Mouse (Mus musculus) macrophage (primary cell): ENCODE data around the gene Poldip2. TPM values are rescaled to one million over a fixed set of nuclear protein-coding genes. Genes with fewer than 3 reads are reported as not detected.

Experiments used
- H3K27ac ChIP-seq: fragments of 350-480 bp; formaldehyde crosslinking; 2 replicates; pipeline ENCODE4 v1.9.0; 2021
- H3K36me3 ChIP-seq: fragments of 350-480 bp; formaldehyde crosslinking; 2 replicates; pipeline ENCODE4 v1.9.0; 2021; ENCODE audit errors: inconsistent target
- H3K4me3 ChIP-seq: fragments of 350-480 bp; formaldehyde crosslinking; 2 replicates; pipeline ENCODE4 v1.9.0; 2021; ENCODE audit errors: inconsistent target
- H3K79me2 ChIP-seq: fragments of 350-480 bp; formaldehyde crosslinking; 2 replicates; pipeline ENCODE4 v1.9.0; 2021; ENCODE audit errors: inconsistent target
- WGBS: methylation state at CpG from one replicate; pipeline ENCODE4 v1.1.7; 2026; ENCODE audit warnings: inconsistent platforms; ENCODE audit not compliant: missing documents; 5-methylcytosine and 5-hydroxymethylcytosine counted together
- polyA plus RNA-seq: library from polyadenylated mRNA; stranded (reverse); fragments of 250-400 nt; gene quantifications from 3 replicates; pipeline ENCODE4 v1.2.4, GENCODE M21; 2018; ENCODE audit warnings: inconsistent platforms
- total RNA-seq, 78 experiments: library from RNA; depleted of rRNA; stranded (reverse); fragments of 250-400 nt; gene quantifications; 1 replicate in 9 of 78; 2 replicates in 24 of 78; 3 replicates in 43 of 78; 4 replicates in 2 of 78; pipeline ENCODE4 v1.2.4; 2018; ENCODE audit warnings: inconsistent platforms in 56 of 78

Gene Poldip2
- total RNA-seq (2018; cell fraction: chromatin; rRNA removed): 100 to 1,000 TPM in 1 of 26 experiments, 10 to 100 TPM in 24, 1 to 10 TPM in 1; 8.1 to 103 (median 39.8) TPM
- 10 to 100 TPM; 18.5 to 36.7 (median 29.7) TPM for total RNA-seq (2018; cell fraction: cytosol; rRNA removed)
- total RNA-seq (2018; cell fraction: nucleus; rRNA removed): 10 to 100 TPM; 12.7 to 68.8 (median 27.1) TPM
- 31.1 to 47.7 TPM (median 32.4 TPM) in 3 replicates for polyA plus RNA-seq

DNA sequence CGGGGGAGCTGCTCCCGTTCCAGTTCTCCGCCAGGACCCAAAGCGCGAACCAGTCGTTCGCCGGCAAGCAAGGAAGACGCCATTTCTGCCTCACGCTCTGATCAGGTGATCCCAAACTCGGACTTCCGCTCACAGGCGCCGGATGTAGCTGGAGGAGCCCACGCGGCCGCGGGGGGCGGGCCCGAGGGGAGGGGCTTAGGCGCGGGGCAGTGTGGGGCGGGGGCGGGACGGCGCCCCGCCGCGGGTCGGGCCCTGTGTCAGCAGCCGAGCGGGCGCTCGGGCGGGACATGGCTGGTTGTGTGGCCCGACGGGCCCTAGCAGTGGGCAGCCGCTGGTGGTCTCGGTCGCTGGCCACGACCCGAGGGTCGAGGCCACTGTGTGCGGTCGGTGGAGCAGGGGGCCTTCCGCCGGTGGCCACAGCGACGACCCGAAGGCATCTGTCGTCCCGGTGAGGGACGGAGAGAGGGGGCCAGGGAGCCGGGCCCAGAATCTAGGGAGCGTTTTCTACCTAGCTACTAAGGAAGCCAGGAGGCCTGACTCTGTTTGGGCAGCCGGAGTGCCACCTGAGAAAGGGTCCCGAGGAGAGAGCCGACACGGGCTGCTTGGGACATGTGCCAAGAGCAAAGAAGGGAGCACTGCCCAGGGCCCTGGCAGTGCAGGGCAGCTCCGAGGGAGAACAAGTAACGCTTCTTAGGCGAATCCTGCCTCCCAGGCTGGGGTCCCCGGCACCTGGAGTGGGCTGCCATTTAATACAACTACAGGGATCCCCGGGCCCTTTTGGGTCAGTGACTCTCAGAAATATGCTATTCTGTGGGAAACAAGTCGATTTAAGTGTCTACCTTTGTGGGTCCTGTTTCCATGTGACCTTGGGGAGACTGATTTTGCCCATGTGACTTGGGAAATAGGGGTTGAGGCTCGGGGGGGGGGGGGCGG lies at the start of gene Poldip2, which contains the start of gene Tmem199:
TSS of gene Poldip2 (plus strand) at position 169 of the 933 bp plus-strand sequence.
TSS of gene Tmem199 (minus strand) at position 148 of the 933 bp plus-strand sequence.
- 1% methylated on average over 57 of the region's 67 CpGs for WGBS
- peaks cover 21% of the 10 kb centered on the region for H3K79me2 ChIP-seq
- H3K27ac ChIP-seq: peak within 1 kb of the TSS; percentile 83
- peaks cover 40% of the 10 kb centered on the region for H3K36me3 ChIP-seq
- H3K4me3 ChIP-seq: peak within 1 kb of the TSS; percentile 94

DNA sequence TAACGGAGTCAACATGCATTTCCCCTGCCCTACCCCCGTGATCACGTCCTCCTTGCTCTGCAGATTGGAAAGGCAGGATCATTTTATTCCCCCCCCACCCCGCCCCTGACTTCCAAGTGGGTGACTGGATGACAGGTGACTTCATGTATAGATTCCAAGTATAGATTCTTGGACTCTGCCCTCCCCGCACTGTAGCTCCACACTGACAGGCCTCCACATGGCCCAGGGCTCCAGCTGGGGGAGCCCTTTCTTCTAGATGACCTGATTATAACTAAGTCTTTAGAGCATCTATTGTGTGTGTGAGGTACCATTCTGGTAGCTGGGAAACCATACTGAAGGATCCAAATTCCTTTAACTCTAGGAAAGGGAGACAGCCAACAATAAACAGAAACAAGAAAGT lies 49.3 kb upstream of the Poldip2 start:
- Histone ChIP-seq H3K27ac (no peak overlapping the region), H3K4me3 (no peak overlapping the region), H3K79me2 (no peaks in the 10 kb centered on the region), H3K36me3 (no peaks in the 10 kb centered on the region)
- WGBS: 89% methylated on average over 4 of the region's 5 CpGs

DNA sequence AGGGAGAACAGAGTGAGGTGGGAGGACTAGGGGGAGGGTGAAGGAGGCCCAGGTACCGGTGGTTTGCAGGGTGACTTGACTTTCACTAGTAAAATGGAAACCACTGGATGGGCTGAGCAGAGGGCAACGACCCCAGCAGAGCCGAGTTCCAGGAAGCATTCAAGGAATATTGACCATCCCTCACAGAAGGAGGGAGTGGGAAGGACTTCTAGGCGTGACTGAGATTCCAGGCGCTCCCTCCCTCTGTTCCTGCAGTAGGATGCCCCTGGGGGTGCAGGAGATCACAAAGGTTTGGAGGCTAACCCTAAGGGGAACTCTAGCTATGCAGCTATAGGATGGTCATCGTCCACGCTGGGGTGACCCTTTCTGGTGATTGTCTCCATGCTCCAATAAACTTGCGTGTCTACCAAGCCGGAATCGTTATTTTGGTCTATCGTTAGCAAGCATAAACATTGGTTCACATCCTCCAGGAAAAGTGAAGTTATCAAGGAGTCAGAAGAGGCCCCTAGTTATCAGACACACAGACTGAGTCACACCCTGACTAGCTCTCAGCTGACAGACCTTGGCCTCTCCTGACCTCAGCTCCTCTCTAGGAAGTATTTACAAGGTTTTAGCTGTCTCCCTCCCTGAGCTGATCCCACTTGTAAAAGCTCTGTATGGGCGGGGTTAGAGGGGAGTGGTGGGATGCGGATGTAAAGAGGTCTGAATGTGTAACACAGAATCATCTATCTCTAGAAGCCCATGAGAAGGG lies 48.5 kb upstream of the Poldip2 start:
- Histone ChIP-seq H3K4me3 (no peak overlapping the region), H3K36me3 (no peaks in the 10 kb centered on the region), H3K79me2 (no peaks in the 10 kb centered on the region), H3K27ac (no peak overlapping the region)
- 83% methylated on average over 13 of the region's 13 CpGs for WGBS

DNA sequence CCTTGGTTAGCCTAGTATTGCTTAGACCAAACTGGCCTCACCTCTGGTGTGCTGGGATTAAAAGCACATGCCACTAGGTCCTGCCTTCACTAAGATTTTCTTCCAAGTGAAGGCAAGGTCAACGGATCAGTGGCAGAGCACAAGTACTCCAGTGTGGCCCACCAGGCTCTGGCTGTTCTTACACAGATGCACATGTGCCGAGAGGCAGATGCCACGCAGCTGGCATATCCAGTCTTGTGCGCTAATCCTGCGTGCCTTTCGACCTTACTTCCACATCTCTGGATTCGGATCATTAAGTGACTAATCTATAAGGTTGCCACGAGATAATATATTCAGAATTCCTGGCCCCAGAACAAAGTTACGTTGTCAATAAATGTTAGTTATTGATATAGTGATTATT lies 46.9 kb upstream of the Poldip2 start:
- Histone ChIP-seq H3K79me2 (no peaks in the 10 kb centered on the region), H3K4me3 (no peak overlapping the region), H3K27ac (no peak overlapping the region), H3K36me3 (no peaks in the 10 kb centered on the region)
- 56% methylated on average over 9 of the region's 9 CpGs for WGBS

DNA sequence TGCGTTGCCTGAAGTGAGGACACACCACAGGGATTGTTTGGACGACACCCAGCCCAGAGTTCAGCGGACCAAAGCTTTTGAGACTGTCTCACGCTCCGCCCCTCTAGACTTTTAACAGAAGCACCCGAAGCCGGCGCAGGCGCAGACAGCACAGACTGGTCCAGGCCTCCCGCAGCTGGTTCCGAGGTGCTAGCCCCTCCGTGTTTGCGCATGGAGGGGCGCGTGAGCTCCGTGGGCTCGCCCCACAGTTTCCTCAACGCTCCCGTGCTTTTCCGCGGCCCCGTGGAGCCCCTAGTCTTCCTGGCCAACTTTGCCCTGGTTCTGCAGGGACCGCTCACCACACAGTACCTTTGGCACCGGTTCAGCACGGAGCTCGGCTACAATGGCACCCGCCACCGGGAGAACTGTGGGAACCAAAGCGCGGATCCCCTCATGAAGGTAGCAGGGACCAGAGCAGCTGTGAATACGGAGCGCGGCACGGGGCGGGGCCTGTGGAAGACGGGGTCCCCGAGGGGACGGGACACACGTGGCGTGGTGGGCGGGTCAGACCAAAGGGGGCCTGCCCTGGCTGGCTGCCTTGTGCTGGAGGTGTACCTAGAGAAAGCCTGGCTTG lies 46.3 kb upstream of the Poldip2 start, which contains the start of gene Slc46a1:
TSS of gene Slc46a1 (plus strand) at position 130 of the 613 bp plus-strand sequence.
- 1% methylated on average over 41 of the region's 41 CpGs for WGBS
- no peaks in the 10 kb centered on the region for H3K36me3 ChIP-seq
- H3K4me3 ChIP-seq: peak within 1 kb of the TSS; percentile 41
- no peaks in the 10 kb centered on the region for H3K79me2 ChIP-seq
- 0 out of 2 replicates have a peak within 1 kb of the TSS, but pooled peaks have one; percentile 12 for H3K27ac ChIP-seq

DNA sequence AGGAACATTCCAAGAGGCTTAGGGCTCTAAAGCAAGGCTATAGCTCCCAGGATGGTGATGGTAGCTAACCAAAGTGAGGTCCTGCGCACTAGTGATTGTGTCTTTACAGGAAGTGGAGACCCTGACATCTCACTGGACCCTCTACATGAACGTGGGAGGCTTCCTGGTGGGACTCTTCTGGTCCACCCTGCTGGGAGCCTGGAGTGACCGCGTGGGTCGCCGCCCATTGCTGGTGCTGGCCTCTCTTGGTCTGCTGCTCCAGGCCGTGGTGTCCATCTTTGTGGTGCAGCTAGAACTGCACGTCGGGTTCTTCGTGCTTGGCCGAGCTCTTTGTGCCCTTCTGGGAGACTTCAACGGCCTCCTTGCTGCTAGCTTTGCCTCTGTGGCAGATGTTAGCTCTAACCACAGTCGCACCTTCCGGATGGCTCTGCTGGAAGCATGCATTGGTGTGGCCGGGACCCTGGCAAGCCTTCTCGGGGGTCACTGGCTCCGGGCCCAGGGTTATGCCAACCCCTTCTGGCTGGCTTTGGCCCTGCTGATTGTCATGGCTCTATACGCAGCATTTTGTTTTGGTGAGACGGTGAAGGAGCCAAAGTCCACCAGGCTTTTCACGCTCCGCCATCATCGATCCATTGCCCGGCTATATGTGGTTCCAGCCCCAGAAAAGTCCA lies 45.6 kb upstream of the Poldip2 start:
- no peaks in the 10 kb centered on the region for H3K36me3 ChIP-seq
- no peak overlapping the region for H3K27ac ChIP-seq
- WGBS: 83% methylated on average over 23 of the region's 23 CpGs
- peak overlapping the region; percentile 41; the same call in 1 of the 2 replicates for H3K4me3 ChIP-seq
- no peaks in the 10 kb centered on the region for H3K79me2 ChIP-seq

DNA sequence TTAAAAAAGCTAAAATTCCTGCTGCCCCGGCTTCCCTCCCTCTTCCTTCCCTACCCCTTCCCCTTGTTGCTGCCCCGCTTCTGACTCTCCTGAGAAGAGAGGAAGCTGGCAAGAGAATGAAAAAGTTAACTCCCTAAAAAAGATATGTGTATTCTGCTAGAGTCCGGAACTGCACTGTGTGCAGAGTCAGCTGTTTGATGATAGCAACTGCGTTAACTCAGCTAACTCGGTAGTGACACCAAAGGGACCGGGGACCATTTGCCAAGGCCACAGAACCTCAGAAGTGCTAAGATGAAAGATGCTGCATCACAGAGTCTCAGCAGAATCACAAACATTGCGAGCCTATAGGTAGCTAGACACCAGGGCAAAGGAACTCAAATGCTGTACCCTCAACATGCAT lies 44.5 kb upstream of the Poldip2 start:
- H3K79me2 ChIP-seq: no peaks in the 10 kb centered on the region
- WGBS: 91% methylated on average over 6 of the region's 7 CpGs

DNA sequence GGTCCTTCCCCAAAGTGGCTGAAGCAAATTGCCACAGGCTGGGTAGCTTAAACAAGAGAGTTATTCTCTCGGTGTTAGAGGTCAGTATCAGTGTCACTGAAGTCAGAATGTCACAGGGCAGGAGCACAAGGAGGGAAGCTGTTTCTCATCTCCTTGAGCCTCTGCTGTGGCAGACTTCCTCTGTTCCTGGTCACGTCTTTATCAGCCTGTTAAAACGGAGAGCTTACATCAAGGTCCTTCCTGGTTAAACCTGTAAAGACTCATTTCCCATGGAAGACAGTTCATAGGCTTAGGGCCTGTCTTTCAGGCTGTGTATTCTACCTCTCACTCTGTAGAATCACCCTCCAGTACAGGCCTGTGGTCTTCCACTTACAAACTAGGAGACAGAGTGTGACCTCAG lies 44.1 kb upstream of the Poldip2 start:
- no peak overlapping the region for H3K4me3 ChIP-seq
- no peaks in the 10 kb centered on the region for H3K36me3 ChIP-seq
- no peak overlapping the region for H3K27ac ChIP-seq
- no peaks in the 10 kb centered on the region for H3K79me2 ChIP-seq
- WGBS: 71% methylated on average over 3 of the region's 3 CpGs

More for the DNA sequence above, 44.5 kb upstream of the Poldip2 start:
- Histone ChIP-seq H3K4me3 (no peak overlapping the region), H3K27ac (no peak overlapping the region), H3K36me3 (no peaks in the 10 kb centered on the region)

DNA sequence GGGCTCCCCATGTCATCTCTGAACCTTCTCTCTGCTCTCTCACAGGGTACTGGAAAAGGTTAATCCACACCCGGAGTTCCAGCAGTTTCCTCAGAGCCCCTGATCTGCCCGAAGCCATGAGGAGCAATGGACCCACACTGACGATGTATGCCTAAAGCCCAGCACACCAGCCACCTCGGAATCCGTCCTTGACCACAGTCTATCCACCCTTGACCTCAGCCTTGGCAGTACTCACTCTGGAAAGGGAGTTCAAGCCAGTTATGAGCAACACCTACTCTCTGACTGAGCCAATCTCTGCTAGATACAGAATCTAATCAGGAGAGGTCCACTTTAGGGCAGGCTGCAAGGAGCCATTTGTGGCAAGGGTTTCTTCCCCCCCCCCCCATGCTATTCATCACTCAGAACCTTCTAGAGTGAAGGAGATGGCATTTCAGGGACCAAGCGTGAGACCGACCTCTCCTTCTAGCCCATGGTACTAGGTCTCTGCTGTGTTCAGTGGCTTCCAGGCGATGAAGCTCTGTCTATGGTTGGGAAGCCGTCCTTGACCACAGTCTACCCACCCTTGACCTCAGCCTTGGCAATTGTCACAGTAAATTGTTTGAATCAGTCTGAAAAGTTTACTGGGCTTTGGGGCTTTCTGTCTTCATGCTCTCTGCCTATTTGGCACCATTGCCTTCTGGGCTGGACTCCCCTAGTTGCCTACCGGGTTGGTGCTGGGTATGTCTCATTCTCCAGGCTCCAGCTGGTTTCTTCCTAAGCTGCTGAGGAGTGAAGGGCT lies 40.5 kb upstream of the Poldip2 start:
- 91% methylated on average over 10 of the region's 10 CpGs for WGBS
- no peaks in the 10 kb centered on the region for H3K36me3 ChIP-seq

DNA sequence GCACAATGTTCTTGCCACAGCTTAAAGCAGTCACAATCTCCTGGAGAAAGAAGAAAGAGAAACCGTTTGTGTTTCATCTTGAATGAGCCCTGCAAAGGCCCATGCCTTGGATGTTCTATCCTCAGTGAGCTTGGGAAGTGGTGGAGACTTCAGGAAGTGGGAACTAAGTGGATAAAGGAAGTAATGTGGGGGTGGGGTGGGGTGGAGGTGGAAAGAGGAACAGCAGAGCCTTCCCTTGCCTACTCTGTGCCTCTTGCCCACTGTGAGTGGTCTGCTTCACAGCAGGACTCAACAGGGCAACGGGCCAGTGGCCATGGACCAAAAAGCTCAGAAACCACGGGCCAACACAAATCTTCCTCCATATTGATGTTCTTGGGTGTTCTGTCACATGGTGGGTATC lies 36.7 kb upstream of the Poldip2 start:
- WGBS: 21% methylated on average over 3 of the region's 3 CpGs
- H3K4me3 ChIP-seq: no peak overlapping the region
- no peaks in the 10 kb centered on the region for H3K36me3 ChIP-seq
- no peak overlapping the region for H3K27ac ChIP-seq
- H3K79me2 ChIP-seq: no peaks in the 10 kb centered on the region

More for the DNA sequence above, 40.5 kb upstream of the Poldip2 start:
- no peaks in the 10 kb centered on the region for H3K79me2 ChIP-seq
- no peak overlapping the region for H3K4me3 ChIP-seq
- no peak overlapping the region for H3K27ac ChIP-seq

DNA sequence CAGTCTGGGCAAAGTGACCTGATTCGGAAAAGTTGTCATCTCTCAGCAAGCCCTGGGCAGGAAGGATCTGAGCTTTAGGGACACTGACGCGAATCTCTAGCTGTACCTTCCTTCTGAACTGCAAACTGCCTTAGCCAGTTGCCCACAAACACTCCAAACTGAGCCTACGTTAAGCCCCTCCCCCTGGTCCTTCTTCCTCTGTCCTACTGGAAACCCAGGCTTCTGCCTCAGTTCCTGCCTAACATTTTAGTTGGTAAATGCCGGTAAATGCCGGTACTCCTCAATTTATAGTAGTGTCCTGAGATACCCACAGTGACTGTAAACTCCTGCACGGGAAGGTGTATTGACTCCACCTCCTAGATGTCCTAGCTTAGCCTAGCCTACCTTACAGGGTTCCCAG lies 28.4 kb upstream of the Poldip2 start:
- Histone ChIP-seq H3K27ac (no peak overlapping the region), H3K79me2 (no peaks in the 10 kb centered on the region), H3K4me3 (no peak overlapping the region), H3K36me3 (no peaks in the 10 kb centered on the region)
- 50% methylated on average over 7 of the region's 7 CpGs for WGBS

DNA sequence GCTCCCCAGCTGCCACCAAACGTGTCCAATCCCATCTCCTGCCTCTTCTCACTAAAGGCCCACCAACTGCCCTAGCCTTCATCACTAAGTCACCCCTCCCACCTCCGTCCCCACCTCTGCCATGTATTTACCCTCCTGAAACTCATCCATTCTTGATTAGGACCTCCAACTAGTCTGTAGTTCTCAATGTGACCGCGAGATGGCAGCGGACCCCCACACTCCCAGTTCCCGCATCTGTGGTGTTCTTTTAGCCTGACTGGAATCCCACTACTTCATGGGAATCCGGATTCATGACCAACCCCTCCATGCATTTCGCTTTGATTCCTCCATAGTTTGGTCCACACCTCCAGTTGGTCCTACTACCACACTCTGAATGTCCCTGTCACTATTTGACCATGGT lies 23.8 kb upstream of the Poldip2 start:
- no peak overlapping the region for H3K27ac ChIP-seq
- no peak overlapping the region for H3K4me3 ChIP-seq
- 6% methylated on average over 8 of the region's 8 CpGs for WGBS

DNA sequence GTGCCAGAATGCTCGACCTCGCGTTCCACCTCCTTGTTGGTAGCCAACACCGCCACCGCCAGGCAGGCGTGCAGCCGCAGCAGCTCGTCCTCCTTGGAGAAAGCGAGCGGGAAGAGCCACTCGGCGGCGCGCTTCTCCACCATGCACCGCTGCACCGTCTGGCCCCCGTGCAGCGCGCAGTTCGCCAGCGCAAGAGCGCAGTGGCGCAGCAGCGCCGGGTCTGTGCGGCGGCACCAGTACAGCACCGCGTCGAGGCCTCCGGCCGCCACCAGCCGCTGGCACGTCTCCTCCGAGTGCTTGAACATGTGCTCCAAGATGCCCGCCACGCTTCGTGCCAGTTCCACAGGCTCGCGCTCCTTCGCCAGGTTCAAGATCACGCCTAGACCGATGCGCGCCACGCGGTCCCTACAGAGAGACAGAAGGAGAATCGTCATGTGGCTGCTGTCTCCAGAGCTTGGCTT lies 21.2 kb upstream of the Poldip2 start:
- Histone ChIP-seq H3K79me2 (no peaks in the 10 kb centered on the region), H3K27ac (no peak overlapping the region), H3K4me3 (no peak overlapping the region), H3K36me3 (no peaks in the 10 kb centered on the region)
- 13% methylated on average over 48 of the region's 48 CpGs for WGBS

More for the DNA sequence above, 23.8 kb upstream of the Poldip2 start:
- Histone ChIP-seq H3K36me3 (no peaks in the 10 kb centered on the region), H3K79me2 (no peaks in the 10 kb centered on the region)
